Mouse (Mus musculus) ES-Bruce4 (cell line): ENCODE results near the gene Ppp3r1. TPM values are rescaled to one million over a fixed set of nuclear protein-coding genes. Genes with fewer than 3 reads are reported as not detected.

Experiments
- H3K27ac ChIP-seq: 2 replicates; pipeline ENCODE4 v1.5.1; 2012; ENCODE audit warnings: low read length, inconsistent platforms; ENCODE audit not compliant: insufficient read depth
- H3K27me3 ChIP-seq: 2 replicates; pipeline ENCODE4 v1.6.1; 2012; ENCODE audit warnings: mild to moderate bottlenecking, low read length, inconsistent platforms; ENCODE audit not compliant: control insufficient read depth, poor library complexity, insufficient read depth, severe bottlenecking
- H3K36me3 ChIP-seq: 2 replicates; pipeline ENCODE4 v1.6.1; 2012; ENCODE audit warnings: inconsistent platforms, mild to moderate bottlenecking, low read length, moderate library complexity; ENCODE audit not compliant: control insufficient read depth, poor library complexity, insufficient read depth, severe bottlenecking
- H3K4me1 ChIP-seq: one replicate; pipeline ENCODE4 v1.8.1; 2011; ENCODE audit warnings: low read length; ENCODE audit not compliant: control insufficient read depth, insufficient read depth
- H3K4me3 ChIP-seq: 2 replicates; pipeline ENCODE4 v1.5.1; 2011; ENCODE audit warnings: low read depth, mild to moderate bottlenecking, low read length
- H3K9ac ChIP-seq: 2 replicates; pipeline ENCODE4 v1.6.1; 2012; ENCODE audit warnings: low read depth, mild to moderate bottlenecking, inconsistent platforms; ENCODE audit not compliant: poor library complexity, severe bottlenecking
- H3K9me3 ChIP-seq: replicated peaks from 2 replicates; pipeline ENCODE4 v1.6.1; 2012; ENCODE audit warnings: mild to moderate bottlenecking, low read length, inconsistent platforms; ENCODE audit not compliant: control insufficient read depth, poor library complexity, insufficient read depth, severe bottlenecking
- CTCF ChIP-seq: IDR thresholded peaks from one replicate; pipeline ENCODE4 v1.8.1; 2011; ENCODE audit warnings: low read depth, low read length
- EP300 ChIP-seq: IDR thresholded peaks from 2 replicates; pipeline ENCODE4 v1.6.1; 2011; ENCODE audit warnings: low read depth, low read length; ENCODE audit not compliant: insufficient read depth
- POLR2A ChIP-seq: IDR thresholded peaks from one replicate; pipeline ENCODE4 v1.8.1; 2011; ENCODE audit warnings: low read length; ENCODE audit not compliant: insufficient read depth
- polyA plus RNA-seq: library from polyadenylated mRNA; stranded (reverse); fragments of >200 nt; gene quantifications from 2 replicates; pipeline ENCODE4 v1.2.4, GENCODE M21; 2011; ENCODE audit warnings: low read depth; ENCODE audit not compliant: missing spikeins, insufficient read depth, insufficient read length

Gene Ppp3r1
- polyA plus RNA-seq, 1 experiment = 75.4 TPM

GRCm38 (mm10) chr11:17188786-17189185 lies 29.7 kb downstream of the Ppp3r1 start:
- H3K27ac ChIP-seq = no peak overlapping the region
- H3K27me3 ChIP-seq = no peaks in the 10 kb centered on the region
- H3K9me3 ChIP-seq = no peaks in the 10 kb centered on the region
- no peaks in the 10 kb centered on the region for H3K4me1 ChIP-seq
- no peaks in the 10 kb centered on the region for H3K36me3 ChIP-seq
- no peak overlapping the region for H3K4me3 ChIP-seq
- H3K9ac ChIP-seq = no peak overlapping the region
- no peak for TF ChIP-seq POLR2A
- no peak for TF ChIP-seq CTCF
- TF ChIP-seq EP300 = no peak

GRCm38 (mm10) chr11:17192151-17192844 lies 33.2 kb downstream of the Ppp3r1 start:
- H3K27ac ChIP-seq = no peak overlapping the region
- no peaks in the 10 kb centered on the region for H3K9me3 ChIP-seq
- H3K4me1 ChIP-seq = no peaks in the 10 kb centered on the region
- H3K27me3 ChIP-seq = no peaks in the 10 kb centered on the region
- TF ChIP-seq POLR2A = no peak
- peak; percentile 9 for TF ChIP-seq CTCF
- no peak overlapping the region for H3K9ac ChIP-seq
- H3K36me3 ChIP-seq = peaks cover 25% of the 10 kb centered on the region
- no peak overlapping the region for H3K4me3 ChIP-seq

DNA sequence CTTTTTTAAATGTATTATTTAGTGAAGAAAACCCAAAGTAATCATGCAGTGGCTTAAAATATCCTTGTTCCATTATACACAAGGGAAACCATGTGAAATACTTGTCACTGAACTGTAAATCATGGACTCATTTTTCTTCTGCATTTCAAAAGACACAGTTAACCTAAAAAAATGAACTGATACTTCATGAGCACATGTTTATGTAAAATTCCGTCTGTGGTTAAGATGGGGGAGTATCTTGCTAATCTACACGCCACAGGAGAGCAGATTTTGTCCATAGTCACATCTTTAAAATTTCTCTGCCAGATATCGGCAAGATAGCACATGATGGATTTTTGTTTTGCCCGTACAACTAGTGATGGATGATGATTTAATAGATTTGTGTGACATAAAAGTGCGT lies 40.1 kb downstream of the Ppp3r1 start:
- no peaks in the 10 kb centered on the region for H3K9me3 ChIP-seq
- peaks cover 58% of the 10 kb centered on the region for H3K36me3 ChIP-seq
- TF ChIP-seq POLR2A (no peak), CTCF (no peak), EP300 (no peak)
- H3K4me1 ChIP-seq = no peaks in the 10 kb centered on the region
- no peak overlapping the region for H3K27ac ChIP-seq
- H3K4me3 ChIP-seq = no peak overlapping the region
- no peak overlapping the region for H3K9ac ChIP-seq
- H3K27me3 ChIP-seq = no peaks in the 10 kb centered on the region

DNA sequence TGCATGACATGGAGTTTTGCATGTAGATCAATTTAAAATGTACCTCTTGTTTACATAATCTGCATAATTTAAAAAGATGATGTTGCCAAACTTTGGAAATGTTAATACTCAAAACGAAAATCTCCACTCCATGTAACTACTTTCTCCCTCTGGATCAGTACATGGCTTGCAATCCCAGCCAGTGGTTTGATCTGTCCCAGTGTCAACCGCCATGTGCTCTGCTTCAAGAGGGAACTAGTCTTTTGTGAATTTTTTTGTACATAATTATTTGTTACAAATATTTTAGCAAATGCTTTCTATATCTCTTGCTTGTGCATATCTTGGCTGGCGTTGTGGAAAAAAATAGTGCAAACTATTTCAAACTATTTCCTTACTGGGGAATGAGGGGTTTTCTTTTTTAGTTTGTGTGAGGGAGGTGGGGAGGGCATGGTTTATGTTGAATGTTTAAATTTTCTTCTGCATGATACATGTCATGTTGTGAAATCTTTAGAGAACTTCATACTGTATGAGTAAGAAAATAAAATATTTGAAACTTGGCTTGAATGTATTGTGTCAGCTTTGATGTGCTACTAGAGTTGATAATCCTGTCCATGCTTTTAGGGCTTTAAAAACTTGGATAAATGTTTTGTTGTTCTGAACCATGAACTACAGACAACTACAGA lies 40.9 kb downstream of the Ppp3r1 start:
- Histone ChIP-seq H3K9me3 (no peaks in the 10 kb centered on the region), H3K27ac (no peak overlapping the region), H3K9ac (no peak overlapping the region), H3K4me3 (no peak overlapping the region), H3K4me1 (no peaks in the 10 kb centered on the region), H3K27me3 (no peaks in the 10 kb centered on the region), H3K36me3 (peaks cover 57% of the 10 kb centered on the region)
- TF ChIP-seq POLR2A = no peak
- TF ChIP-seq CTCF = no peak
- TF ChIP-seq EP300 = no peak

DNA sequence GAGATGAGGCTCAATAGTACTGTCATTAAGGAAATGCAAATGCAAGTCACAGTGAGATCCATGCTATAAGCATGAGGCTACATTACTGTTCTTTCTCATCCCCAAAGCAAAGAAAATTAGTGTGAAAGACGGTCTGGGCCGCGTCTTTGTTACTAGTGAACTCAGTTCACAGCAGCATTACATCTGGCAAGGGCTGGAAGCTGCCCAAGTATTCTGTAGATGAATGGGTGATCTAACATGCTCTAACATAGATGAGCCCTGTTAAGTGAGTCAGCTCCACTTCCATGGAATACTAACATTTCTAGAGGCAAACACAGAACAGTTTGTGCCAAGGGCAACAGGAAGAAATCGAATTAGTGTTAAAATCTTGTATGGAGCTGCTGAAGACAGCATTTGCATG lies 41.9 kb downstream of the Ppp3r1 start:
- TF ChIP-seq EP300 = no peak
- TF ChIP-seq CTCF = no peak
- no peak for TF ChIP-seq POLR2A
- no peaks in the 10 kb centered on the region for H3K27me3 ChIP-seq
- peaks cover 52% of the 10 kb centered on the region for H3K36me3 ChIP-seq
- H3K4me3 ChIP-seq = no peak overlapping the region
- no peak overlapping the region for H3K9ac ChIP-seq
- no peak overlapping the region for H3K27ac ChIP-seq
- H3K9me3 ChIP-seq = no peaks in the 10 kb centered on the region
- H3K4me1 ChIP-seq = no peaks in the 10 kb centered on the region

- Histone ChIP-seq H3K9me3 (no peaks in the 10 kb centered on the region), H3K9ac (no peak overlapping the region), H3K27me3 (no peaks in the 10 kb centered on the region), H3K4me3 (no peak overlapping the region), H3K36me3 (peaks cover 47% of the 10 kb centered on the region), H3K4me1 (no peaks in the 10 kb centered on the region), H3K27ac (no peak overlapping the region)
- TF ChIP-seq CTCF (no peak), EP300 (no peak), POLR2A (no peak)
These were observed 43.4 kb downstream of the Ppp3r1 start for GRCm38 (mm10) chr11:17202481-17202880.
